Mouse (Mus musculus) lung, postnatal 0 days (tissue): Measurements from ENCODE around the gene Zbtb38.

Experiments
- CTCF ChIP-seq: IDR thresholded peaks from 2 replicates; pipeline ENCODE4 v1.5.1; 2016; ENCODE audit warnings: antibody characterized with exemption, mild to moderate bottlenecking
- EP300 ChIP-seq: IDR thresholded peaks from 2 replicates; pipeline ENCODE4 v1.6.1; 2016; ENCODE audit warnings: antibody characterized with exemption, mild to moderate bottlenecking, control low read depth

DNA sequence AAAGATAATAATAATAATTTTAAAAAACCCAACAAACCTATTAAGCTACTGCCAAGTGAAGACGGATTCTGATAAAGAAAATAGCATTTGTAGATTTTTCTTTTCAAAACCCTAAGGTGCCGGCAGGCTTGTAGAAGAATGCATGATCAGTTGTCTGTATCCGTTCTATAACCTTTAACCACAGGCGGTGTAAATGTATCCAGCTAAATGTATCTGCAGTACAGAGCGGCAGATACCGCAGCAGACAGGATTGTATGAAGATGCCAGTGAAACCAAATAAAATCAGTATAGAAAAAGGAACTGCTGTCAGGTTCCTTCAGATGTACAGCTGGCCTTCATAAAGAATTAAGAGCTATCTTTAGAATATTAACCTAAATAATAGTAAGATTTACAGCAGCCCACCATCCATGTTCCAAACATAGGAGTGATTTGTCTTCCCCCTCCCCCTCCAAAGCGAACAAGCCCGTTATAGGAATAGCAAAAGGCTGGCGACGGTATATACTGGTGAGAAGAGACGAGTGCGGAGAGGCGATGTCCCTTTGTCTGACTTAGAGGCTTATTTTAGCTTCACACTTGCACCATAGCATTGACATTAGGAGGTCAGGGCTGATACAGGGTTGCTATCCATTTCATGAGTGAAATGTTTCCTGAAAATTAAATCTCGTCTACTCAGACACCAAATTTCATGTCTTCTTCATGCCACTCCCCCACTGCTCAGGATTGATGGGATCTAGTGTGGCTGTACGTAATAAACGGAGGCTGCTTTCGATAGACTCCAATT is 19.8 kb downstream of the Zbtb38 start:
- TF ChIP-seq CTCF (no peak), EP300 (no peak)
